Comparison of ENCODE assay signal across 8 mouse cellular contexts in genomic region chr11:18750911-18751841, GRCm38 (mm10).
DNase-seq lines count a peak whose midpoint lies in the region; ATAC-seq lines count a peak whose summit lies in the region.

No protein-coding gene starts in this region.

- intact Hi-C loops in heart, postnatal 10 days (cut with DNase I): no loop called here

- no peak for ATAC-seq in heart, embryonic 15.5 days (replicated peaks; ENCODE audit: insufficient number of reproducible peaks, insufficient read depth, low FRiP score, low read depth)
- peak; percentile 55 for ATAC-seq in hindbrain, embryonic 16.5 days
- ATAC-seq in erythroid progenitor cell, adult 5-6 weeks (replicated peaks; ENCODE audit: low FRiP score, poor library complexity, severe bottlenecking): no peak

- no peak overlapping the region for H3K9ac ChIP-seq in heart, embryonic 15.5 days
- peak overlapping the region; percentile 44 for H3K9ac ChIP-seq in hindbrain, embryonic 16.5 days (ENCODE audit: low read depth, low read length)

- H3K27me3 ChIP-seq in heart, embryonic 15.5 days: no peaks in the 10 kb centered on the region
- H3K27me3 ChIP-seq in hindbrain, embryonic 16.5 days (replicated peaks; ENCODE audit: control insufficient read depth, insufficient read depth, low read length): no peaks in the 10 kb centered on the region

- WGBS in heart, embryonic 15.5 days: 31% methylated on average over 20 of the region's 20 CpGs
- WGBS in hindbrain, embryonic 16.5 days: 9% methylated on average over 20 of the region's 20 CpGs

- no peaks in the 10 kb centered on the region for H3K9me3 ChIP-seq in heart, embryonic 15.5 days (replicated peaks)
- H3K9me3 ChIP-seq in hindbrain, embryonic 16.5 days (ENCODE audit: control insufficient read depth, low read length): no peaks in the 10 kb centered on the region

- H3K36me3 ChIP-seq in heart, embryonic 15.5 days: no peaks in the 10 kb centered on the region
- no peaks in the 10 kb centered on the region for H3K36me3 ChIP-seq in hindbrain, embryonic 16.5 days (ENCODE audit: control insufficient read depth, insufficient read depth, low read length)

- peak overlapping the region; percentile 54 for H3K4me2 ChIP-seq in heart, embryonic 15.5 days
- H3K4me2 ChIP-seq in hindbrain, embryonic 16.5 days (ENCODE audit: low read length): peak overlapping the region; percentile 56

- H3K27ac ChIP-seq in heart, embryonic 15.5 days: no peak overlapping the region
- H3K27ac ChIP-seq in hindbrain, embryonic 16.5 days (ENCODE audit: low read depth, low read length): peak overlapping the region; percentile 58

- peaks cover 8% of the 10 kb centered on the region for H3K4me1 ChIP-seq in heart, embryonic 15.5 days (replicated peaks)
- peaks cover 14% of the 10 kb centered on the region for H3K4me1 ChIP-seq in hindbrain, embryonic 16.5 days (ENCODE audit: control insufficient read depth, insufficient read depth, low read depth, low read length)

- H3K4me3 ChIP-seq in heart, embryonic 15.5 days: peak overlapping the region; percentile 24
- H3K4me3 ChIP-seq in hindbrain, embryonic 16.5 days (ENCODE audit: low read length): peak overlapping the region; percentile 28

- no peak for DNase-seq in heart, postnatal 10 days
- peak; percentile 55 for DNase-seq in embryo, embryonic 10 days (ENCODE audit: low spot score)
- peak; percentile 33 for DNase-seq in neural tube, embryonic 10.5 days (ENCODE audit: extremely low spot score, low spot score)
- no peak for DNase-seq in urinary bladder, postnatal 36 days (ENCODE audit: low spot score in 2 of 2)
- no peak for DNase-seq in T-cell, adult 2 months (ENCODE audit: low spot score)

Comparison
In these comparisons a context has a peak if more than half of its experiments do, and no peak if none do; other contexts are left out.
1. DNase-seq: peak in embryo, embryonic 10 days (single experiment) and neural tube, embryonic 10.5 days (single experiment); none in heart, postnatal 10 days (0 of 2), urinary bladder, postnatal 36 days (0 of 2) and T-cell, adult 2 months (single experiment).